Mouse (Mus musculus) erythroblast, embryonic 14.5 days (primary cell): ENCODE results near the gene Arhgap45.

Experiments
- GATA1 ChIP-seq: IDR thresholded peaks from 2 replicates; pipeline ENCODE4 v1.6.1; 2012; ENCODE audit warnings: low read length, inconsistent platforms, mixed read lengths
- TAL1 ChIP-seq: IDR thresholded peaks from 3 replicates; pipeline ENCODE4 v1.6.1; 2012; ENCODE audit warnings: low read length, inconsistent platforms, mixed read lengths

GRCm38 (mm10) chr10:79969124-79969568, 47.3 kb upstream of the Arhgap45 start:
- TF ChIP-seq TAL1 = no peak
- no peak for TF ChIP-seq GATA1
